Mouse (Mus musculus) spleen, adult 18-20 months (tissue): Measurements from ENCODE around the gene Rsc1a1.

Experiments
- DNase-seq, 2 experiments: peaks; one replicate each; pipeline ENCODE4 v3.0.0; 2022; ENCODE audit warnings: mixed read lengths in 2 of 2

Rsc1a1 gene

GRCm38 (mm10) chr4:141685499-141685898 lies at the start of gene Rsc1a1:
Gene Rsc1a1 (minus strand): TSS chr4:141685599.
- no peak for DNase-seq

GRCm38 (mm10) chr4:141735206-141735560 lies 49.8 kb upstream of the Rsc1a1 start:
- DNase-seq = no peak

DNA sequence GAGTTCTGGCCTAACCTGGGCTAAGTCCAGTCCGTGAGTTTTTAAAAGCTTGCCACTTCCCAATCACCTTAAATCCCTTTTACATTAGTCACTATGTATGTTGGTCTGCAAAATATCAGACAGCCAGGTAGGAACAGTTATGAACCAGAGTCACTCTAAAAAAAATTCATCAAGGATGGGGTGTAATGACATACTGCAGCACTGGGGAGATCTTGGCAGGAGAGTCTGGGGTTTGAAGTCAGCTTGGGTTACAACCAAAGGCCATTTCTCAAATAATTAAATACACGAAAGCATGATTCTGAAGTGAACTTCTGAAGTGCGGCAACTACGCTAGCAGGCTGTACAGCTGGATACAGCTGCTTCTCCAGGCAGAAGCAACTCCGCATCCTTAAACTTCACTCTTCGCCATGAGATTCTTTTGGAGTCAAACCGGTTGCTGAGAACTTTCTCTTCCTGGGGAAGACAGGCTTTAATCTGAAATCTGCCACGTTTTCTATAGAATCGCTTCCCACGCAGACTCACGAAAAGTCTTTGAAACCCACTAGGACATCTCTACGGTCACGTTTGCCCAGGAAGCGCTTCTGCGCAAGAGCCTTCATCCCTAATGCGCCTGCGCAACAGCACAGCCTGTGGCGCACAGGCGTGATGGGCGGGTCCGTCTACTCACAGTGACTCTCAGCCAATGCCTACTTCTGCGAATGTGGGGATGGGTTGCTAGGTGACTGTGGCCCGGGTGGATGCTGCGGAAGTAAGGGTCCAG lies 49.2 kb upstream of the Rsc1a1 start:
- peak; percentile 83 for DNase-seq

DNA sequence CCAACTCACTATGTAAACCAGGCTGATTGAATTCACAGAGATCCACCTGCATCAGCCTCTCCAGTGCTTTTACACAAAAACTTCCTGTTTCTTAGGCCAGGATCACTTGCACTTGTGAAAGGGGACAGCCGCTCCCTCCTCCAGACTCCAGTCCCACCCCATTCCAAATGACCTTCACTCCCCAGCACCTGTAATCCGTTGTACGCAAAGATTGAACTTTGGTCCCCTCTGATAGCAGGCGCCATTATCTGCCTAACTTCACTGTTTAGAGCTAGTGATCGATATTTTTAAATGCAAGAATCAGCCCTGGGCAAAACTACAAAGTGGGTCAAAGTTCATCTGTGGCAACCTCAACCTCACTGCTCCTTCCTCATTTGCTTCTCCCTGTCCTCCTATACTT lies 46.4 kb upstream of the Rsc1a1 start:
- no peak for DNase-seq

DNA sequence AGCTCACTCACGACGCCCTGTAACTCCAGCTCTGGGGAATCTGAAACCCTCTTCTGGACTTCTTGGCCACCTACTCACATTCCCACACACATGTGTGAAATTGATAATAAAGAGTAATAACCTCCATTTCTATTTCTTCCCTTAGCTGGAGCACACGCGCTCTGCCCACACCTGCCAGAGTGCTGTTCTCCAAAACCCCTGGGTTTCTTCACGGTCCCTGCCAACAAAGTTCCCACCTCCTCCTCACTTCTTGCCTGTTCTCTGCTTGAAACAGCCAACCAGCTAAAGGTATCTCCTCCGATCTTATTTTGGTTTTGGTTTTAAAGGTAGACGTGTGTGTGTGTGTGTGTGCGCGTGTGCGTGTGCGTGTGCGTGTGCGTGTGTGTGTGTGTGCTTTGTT lies 45.0 kb upstream of the Rsc1a1 start:
- no peak for DNase-seq

- DNase-seq = no peak
These were observed 43.9 kb upstream of the Rsc1a1 start for GRCm38 (mm10) chr4:141729266-141729665.

- DNase-seq = no peak
These were observed 40.3 kb upstream of the Rsc1a1 start for GRCm38 (mm10) chr4:141725738-141726137.

DNA sequence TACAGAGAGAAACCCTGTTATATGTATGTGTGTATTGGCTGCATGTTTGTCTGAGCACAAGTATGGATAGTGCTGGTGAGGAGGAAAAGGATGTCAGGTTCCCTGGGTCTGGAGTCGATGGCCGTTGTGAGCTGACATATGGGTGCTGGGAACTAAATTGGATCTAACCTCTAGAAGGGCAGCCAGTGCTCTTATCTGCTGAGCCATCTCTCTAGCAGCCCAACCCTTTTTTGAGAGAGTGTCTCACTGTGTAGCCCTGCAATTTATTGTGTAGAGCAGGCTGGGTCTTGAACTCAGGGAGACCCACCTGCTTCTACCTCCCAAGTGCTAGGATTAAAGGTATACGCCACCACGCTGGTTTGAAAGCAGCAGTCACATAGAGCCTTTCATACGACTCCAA lies 39.9 kb upstream of the Rsc1a1 start:
- DNase-seq = no peak

DNA sequence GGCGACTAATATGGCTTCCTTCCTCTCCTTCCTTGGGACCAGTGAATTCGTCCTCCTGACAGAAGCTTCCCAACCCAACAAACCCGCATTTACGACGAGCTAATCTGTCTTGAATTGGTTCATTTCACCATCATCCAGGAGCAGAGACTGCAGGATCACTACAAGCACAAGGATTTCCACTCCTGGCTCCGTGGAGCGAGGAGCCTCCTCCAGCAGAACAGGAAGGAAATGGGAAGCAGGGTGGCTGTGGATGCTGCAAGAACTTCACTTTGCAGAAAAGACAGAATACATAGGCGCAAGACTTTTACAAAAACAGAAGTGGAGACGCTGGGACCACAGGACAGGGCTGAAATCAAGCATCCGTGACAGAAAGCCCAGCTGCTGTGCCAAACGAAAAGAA lies 39.2 kb upstream of the Rsc1a1 start:
- DNase-seq = no peak

GRCm38 (mm10) chr4:141723673-141724068 lies 38.3 kb upstream of the Rsc1a1 start:
- DNase-seq = no peak

- peak; percentile 84 to 92 for DNase-seq
These were observed 37.6 kb upstream of the Rsc1a1 start, which contains the start of gene Ddi2 for GRCm38 (mm10) chr4:141722731-141723672. Gene Ddi2 (minus strand): TSS chr4:141723419.

DNA sequence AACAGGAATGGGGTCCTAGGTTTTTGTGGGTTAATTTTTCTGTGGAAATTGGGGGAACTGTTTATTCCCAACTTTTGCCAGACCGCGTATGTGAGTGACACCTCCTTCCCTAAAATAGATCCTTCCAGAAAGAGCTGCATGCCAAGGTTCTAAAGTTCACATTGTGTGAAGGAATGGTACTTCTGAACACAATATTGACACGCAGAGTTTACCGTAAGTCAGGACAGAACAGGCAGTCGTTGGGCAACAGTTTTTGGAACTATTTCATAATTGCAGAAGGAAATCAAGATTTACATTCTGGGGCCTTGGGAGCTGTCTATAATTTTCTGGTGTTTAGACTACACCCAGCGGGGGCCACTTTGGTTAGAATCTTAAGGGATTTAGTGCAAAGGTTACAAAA lies 36.6 kb upstream of the Rsc1a1 start:
- no peak for DNase-seq

DNA sequence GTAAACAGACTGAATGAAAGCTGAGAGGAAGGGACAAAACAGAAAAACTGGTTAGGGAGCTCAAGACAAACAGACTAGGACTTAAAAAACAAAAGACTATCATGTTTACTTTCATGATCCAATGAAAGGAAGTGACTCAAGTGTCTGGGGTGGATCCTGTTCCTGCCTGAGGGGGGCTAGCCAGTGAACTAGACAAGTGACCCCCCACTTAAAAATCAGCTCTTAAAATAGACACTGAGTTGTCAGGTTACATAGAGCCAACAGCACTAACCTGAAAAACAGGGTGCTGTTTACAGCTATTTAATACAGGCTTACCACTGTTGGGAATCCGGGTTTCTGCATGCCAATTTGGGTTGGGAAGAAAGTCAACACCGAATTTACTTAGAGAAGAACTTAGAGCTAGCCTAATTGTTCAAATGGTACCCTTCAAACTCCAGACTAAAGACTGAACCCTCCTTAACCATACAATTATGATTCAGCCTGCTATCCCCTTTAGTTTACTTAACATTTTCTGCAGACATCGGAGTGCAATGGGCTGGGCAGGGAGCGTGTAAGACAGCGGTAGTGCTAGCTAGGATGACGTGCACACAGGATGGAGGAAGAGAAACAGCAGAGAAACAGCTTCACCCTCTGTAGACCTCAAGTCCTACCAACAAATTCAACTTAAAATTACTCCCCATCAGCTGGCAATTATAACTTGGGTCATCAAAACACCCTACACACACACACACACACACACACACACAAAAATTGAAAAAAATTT lies 35.5 kb upstream of the Rsc1a1 start:
- DNase-seq = no peak

- no peak for DNase-seq
These were observed 33.9 kb upstream of the Rsc1a1 start for GRCm38 (mm10) chr4:141719304-141719703.

- DNase-seq = no peak
These were observed 32.2 kb upstream of the Rsc1a1 start for GRCm38 (mm10) chr4:141717633-141718032.

- DNase-seq = no peak
These were observed 29.6 kb upstream of the Rsc1a1 start for GRCm38 (mm10) chr4:141715027-141715426.

DNA sequence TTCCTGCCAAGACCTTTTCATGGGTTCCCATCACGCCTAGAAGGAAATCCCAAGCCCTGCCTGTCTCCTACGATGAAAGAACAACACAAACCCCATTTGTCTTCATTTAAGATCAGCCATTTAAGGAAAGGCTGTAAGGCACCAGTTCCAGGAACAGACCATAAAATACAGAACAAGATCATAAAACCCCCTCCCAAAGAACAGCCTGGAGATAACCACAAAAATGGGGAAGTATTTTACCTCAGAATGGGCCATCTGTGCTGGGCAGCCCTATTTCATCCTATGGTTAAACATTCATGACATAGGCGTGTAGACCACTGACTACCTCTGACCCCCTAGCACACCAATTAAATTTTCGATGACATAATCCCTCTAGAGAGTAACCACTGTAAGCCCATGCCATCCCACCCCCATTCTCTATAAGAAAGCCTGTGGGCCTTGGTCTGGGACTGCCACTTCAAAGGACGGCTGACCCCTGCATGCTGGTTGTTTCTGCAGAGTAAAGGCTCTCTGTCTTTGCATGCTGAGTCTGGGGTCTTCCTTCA lies 28.3 kb upstream of the Rsc1a1 start:
- no peak for DNase-seq

GRCm38 (mm10) chr4:141711250-141711649 lies 25.9 kb upstream of the Rsc1a1 start:
- DNase-seq = no peak

DNA sequence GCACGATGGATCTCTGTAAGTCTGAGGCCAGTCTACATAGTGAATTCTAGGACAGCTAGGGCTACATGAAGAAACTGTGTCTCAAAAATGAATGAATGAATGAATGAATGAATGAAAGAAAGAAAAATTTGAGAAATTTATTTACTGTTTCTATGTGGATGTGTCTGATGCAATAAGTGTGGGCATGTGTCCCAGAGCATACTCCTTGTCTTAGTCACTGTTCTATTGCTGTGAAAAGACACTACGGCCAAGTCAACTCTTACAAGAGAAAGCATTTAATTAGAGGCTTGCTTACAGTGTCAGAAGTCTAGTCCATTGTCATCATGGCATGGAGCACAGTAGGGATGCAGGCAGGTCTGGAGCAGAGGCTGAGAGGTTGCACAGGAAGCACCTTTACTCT lies 23.6 kb upstream of the Rsc1a1 start:
- no peak for DNase-seq

DNA sequence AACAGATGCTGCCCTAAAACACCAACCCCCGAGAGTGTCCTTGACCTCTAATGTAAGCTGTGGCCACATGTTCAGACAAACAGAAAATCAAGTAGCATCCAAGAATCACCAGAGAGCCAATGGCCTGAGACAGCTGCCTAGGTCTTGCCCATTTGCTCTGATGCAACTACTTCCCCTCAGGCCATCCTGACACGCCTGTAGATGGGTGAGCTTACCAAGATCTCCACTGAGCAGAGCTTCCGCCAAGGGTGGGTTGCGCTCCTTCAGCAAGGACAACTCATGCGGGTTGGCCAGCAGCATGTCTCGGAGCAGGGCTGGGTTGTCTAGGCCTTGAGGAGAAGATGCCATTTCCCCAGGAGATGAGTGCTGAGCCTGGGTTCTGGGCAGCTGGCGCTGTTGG lies 22.6 kb upstream of the Rsc1a1 start:
- DNase-seq = no peak

DNA sequence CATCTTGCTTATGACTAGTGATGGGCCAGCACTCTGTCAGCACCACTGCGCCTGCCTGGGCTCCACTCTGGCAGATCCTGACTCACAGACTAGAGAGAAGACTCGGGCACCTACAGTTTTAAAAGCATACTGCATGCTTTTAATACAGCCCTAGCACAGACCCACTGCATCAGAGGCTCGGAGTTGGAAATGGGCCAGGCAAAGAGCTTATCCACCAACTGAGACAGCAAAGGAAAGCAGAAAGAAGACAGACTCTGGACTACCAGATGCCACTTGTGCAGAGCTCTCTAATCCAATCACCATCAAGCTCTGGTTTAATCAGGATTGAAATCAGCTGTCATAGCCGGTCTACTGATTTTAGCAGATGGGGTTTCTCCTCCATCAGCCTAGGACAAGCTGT lies 19.9 kb upstream of the Rsc1a1 start:
- no peak for DNase-seq

- no peak for DNase-seq
These were observed 19.2 kb upstream of the Rsc1a1 start for GRCm38 (mm10) chr4:141704625-141705024.

DNA sequence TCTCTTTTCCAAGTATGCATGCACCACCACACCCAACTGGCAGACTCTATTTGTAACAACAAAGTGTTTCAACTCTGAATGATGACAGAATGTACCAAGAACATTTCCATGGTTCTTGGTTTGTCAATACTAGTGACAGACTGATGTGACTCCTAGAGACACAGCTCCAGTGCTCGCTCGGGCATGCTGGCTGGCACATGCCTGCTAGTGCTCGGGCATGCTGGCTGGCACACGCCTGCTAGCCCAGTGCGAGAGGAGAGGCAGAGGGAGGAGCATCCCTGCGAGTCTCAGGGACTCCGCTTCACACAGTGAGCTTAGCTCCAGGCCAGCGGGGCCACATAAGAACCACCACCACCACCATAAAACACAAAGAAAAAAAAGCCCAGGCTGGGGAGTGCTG lies 9.3 kb upstream of the Rsc1a1 start:
- DNase-seq = no peak
